Mouse (Mus musculus) thymus, postnatal 10 days (tissue): ENCODE results near the gene Ddx31.
A peak's percentile ranks its signal among the peaks of the same experiment; 100 is the strongest.

Source experiments
- DNase-seq, 2 experiments: peaks; one replicate each; pipeline ENCODE4 v3.0.0; 2021; ENCODE audit warnings: low spot score in 2 of 2

Ddx31 gene

DNA sequence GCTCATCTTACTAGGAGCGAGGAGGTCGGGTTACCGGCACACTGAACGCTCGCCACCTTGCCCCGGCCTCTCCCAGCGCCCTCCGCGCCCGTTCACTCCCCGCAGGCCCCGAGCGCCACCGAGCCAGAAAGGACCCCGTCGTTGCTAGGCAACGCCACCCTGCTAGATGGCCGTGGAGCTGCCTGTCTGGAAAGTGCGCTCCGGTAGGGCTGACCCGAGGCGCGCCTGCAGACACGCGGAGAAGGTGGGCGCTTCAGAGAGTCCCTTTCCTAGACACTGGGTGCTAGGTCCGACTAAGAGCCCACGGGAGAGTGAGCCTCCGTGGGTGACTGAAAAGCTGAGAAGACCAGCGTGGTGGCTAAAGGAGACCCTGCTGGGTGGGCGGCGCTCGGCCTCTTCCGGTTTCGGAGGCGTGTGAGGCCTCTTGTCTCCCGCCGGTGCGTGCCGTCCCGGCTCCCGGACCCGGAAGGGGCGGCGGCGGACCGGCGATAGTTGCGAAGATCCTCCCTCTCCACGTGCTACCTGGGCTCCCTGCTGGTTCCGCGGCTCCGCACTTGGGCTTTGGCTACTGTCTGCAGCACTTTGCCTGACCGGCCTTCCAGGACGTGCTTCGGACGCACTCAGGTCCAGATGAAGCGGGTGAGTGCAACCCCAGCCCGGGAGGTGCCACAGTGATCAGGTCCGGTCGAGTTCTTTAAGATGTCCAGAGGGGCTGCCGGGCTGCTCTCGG, at the start of gene Ddx31, which contains the start of gene Gtf3c4:
Ddx31 (plus strand) TSS at position 185 of the 730 bp plus-strand sequence.
Gtf3c4 (minus strand) TSS at position 139 of the 730 bp plus-strand sequence.
- peak; percentile 93 to 95 for DNase-seq

DNA sequence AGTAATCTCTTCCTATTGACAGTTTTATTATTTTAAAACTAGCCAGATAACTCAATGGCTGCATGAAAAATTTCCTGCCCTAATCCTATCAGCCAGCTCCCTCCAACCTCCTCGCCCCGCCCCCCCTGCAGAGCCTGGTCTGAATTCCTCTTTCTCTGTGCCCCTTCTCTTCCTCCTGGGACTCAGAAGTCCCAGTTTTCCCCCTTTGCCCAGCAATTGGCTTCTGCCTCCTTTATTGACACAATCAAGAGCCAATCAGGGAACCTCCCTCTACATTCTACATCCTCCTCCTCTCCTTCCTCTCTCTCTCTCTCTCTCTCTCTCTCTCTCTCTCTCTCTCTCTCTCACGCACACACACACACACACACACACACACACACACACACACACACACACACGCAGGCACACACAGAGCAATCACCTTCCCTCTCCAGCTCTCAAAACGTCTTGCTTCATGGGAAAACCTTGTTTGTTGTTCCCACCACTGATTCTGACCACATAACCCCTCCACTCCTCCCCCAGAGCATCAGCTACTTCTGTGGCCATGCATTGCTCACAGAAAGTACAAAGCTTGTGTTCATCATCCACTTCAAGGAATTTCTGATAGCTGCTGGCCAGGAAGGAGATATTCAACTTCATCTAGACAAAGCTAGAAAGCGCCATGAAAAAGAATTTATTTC, 47.1 kb upstream of the Ddx31 start:
- DNase-seq, result no peak

DNA sequence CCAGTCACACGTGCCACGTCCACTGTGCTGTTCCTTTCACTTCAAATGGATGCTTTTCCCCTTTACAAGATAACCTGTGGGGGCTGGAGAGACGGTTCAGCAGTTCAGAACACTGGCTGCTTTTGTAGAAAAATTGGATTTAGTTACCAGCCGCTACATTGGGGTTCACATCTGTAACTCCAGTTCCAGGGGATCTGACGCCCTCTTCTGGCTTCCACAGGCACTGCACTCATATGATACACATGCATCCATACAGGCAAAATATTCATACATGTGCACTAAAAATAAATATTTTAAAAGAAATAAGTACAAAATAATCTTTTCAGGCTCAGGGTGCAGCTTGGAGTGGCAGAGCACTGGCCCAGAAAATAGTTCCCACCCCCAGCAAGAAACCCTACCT, 45.6 kb upstream of the Ddx31 start:
- DNase-seq, result no peak

DNA sequence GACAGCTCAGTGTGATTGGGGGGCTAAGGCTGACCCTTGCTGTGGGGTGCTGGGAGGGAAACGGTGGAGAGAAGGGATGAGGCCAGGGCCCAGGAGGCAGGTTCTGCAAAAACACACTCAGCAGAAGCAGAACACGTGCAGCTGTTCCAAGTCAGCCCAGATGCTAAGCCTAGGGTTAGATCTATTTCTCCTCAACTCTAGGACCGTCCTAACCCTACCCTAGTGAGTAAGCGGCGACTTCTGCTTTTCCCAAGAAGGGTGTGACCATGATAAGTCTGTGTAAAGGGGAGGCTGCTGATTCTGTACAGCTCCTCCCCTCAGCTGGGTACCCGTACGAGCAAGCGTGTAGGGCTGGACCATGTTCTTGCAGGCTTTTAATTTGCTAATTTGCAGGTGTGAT, 43.9 kb upstream of the Ddx31 start:
- DNase-seq, result no peak

DNA sequence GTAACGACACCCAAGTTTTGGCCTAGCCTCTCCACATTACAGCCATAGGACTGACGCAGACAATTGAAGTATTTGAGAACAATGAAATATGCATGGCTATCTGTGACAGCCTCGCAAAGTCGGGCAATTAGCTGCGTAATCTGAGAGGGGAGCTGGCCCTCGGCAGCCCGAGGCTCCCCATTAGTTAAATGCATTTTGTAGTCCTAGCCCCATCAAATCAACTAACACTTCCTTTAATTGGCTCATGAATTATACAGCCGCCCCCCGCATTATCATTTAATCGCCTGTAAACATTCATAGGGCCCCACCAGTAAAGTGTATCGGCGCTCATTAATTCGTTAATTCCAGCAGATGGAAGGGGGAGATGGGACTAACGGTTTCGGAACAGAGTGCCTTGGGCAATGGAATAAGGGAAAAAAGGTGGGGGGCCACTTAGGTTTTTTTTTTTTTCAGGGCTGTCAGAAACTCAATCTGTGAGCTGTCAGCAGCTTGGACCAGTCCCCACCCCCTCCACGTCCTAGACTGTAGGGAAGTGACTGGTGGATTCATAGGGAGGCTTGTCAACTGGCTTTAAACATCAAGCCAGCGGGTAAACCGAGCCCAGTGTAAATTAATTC, 42.6 kb upstream of the Ddx31 start:
- DNase-seq, result no peak

DNA sequence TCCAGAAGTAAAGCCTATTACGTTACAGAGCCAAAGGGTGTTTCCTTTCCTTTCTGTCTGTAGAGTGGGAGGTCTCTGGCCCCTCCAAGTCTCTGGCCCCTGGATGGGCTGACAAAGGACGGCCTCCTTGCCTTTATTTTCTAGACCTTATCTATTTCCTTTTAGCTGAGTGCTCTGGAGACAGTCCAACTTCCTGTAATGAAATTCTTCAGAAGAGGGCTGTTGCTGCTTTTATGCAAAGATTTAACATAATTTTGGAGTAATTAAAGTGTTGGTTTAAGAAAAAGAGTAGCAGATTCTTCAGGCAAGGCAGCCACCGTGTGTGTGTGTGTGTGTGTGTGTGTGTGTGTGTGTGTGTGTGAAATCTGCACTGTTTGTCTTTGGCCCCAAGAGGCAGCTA, 41.8 kb upstream of the Ddx31 start:
- DNase-seq, result no peak

DNA sequence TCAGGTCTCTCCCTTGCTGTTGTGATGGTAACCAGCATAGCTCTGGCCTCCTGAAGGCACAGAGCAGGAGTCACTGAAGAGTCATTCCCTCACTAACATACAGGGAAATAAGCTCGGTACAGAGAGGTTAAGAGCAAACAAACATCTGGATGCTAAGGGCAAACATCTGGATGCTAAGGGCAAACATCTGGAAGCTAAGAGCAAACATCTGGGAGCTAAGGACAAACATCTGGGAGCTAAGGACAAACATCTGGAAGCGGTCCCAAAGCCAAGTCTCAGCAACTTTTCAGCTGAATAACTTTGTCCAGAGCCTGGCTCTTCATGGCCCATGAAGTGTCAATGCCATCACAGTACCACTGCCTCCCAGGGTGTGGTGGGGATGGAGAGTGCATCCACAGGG, 40.6 kb upstream of the Ddx31 start:
- no peak for DNase-seq

DNA sequence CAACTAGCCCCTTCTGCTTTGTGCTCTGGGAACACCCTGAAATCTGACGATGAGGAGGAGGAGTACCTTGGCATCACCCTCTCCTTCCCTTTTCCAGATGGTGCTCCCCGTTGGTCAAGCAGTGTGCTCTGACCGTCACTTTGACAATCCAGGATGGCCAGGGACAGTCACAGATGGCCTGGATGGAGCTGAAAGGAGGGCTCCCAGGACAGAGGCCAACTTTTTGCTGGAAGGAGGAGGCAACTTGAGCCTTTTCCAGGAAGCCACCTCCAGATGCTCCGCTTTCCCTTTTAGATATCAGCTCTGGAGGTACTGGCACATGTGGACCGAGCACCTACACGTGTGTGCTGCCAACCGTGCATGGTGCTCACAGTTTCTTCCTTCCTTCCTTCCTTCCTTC, 36.8 kb upstream of the Ddx31 start:
- no peak for DNase-seq

DNA sequence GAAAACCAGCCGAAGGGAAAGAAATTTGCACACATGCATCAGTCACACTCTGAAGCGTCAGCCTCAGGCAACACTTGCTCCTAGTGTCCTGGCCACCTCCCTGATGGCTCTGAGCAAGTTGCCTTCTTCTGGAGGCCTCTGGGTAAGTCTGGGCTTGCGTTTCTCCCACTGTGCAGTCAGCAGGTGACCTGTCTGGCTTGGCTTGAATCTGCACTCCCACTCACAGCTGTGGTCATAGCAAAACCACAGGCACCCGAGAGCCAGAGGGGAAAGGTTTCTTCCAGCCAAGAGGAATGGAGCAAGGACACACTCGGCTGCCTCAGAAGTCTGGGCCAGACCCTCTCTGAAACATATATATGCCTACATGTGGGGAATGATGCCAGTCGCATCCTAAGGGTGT, 31.4 kb upstream of the Ddx31 start:
- DNase-seq, result no peak

DNA sequence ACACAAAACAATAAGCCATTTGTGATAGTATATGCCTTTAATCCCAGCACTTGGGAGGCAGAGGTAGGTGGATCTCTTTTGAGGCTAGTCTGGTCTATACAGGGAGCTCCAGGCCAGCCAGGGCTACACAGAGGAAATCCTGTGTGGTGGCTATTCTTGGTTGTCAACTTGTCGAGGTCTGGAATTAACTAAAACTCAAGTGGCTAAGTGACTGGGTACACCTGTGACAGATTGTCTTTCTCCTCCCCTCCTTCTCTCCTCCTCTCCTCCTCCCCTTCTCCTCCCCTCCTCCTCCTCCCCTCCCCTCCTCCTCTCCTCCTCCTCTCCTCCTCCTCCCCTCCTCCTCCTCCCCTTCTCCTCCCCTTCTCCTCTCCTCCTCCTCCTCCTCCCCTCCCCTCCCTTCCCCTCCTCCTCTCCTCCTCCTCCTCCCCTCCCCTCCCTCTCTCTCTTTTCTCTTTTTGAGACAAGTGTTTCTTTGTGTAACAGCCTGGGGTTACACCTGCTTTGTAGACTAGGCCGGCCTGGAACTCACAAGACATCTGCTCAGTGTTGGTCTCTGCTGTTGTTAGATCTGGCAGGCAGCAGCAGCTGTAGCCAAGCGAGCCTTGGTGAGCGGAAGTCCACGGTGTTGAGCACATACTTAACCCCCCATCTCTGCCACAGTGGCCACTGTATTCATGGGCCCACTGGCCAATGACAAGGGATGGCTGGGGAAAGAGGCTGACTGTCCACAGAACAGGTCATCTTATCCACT, 29.8 kb upstream of the Ddx31 start:
- DNase-seq, result peak in 1 of 2 experiments; percentile 12

DNA sequence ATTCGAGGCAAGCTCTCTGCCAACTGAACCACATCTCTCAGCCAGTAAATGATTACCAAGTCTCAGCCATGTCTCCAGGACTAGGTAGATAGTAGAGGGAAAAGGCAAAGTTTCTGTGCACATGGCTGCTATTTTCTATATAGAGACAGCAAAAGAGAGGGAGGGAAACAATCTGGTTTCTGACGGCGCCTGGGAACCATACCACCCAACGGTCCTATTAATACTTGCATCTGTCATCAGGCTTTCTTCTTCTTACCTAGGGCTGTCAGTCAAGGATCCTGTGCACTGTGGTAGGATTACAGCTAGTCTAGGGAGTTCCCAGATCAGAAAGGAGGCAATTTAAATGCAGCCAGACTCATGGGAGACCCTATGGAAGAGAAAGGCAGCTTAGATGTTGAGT, 21.3 kb upstream of the Ddx31 start:
- no peak for DNase-seq

DNA sequence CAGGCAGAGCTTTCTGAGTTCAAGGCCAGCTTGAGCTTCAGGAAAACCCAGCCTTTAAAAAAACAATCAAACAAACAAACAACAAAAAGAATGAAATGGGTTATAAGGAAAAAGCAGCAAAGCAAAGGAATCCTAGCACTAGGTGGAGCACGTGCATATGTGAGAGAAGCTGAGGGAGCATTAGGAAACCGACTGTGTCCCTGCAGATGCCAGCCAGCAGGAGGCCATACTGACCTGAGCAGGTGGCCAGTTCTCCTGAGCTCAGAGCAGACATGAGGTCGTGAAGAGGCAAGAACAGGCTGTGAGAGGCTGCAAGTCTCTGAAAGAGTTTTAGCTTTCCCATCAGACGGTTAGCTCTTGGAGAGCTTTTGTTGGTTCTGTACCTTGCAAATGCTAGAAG, 10.9 kb upstream of the Ddx31 start:
- no peak for DNase-seq

DNA sequence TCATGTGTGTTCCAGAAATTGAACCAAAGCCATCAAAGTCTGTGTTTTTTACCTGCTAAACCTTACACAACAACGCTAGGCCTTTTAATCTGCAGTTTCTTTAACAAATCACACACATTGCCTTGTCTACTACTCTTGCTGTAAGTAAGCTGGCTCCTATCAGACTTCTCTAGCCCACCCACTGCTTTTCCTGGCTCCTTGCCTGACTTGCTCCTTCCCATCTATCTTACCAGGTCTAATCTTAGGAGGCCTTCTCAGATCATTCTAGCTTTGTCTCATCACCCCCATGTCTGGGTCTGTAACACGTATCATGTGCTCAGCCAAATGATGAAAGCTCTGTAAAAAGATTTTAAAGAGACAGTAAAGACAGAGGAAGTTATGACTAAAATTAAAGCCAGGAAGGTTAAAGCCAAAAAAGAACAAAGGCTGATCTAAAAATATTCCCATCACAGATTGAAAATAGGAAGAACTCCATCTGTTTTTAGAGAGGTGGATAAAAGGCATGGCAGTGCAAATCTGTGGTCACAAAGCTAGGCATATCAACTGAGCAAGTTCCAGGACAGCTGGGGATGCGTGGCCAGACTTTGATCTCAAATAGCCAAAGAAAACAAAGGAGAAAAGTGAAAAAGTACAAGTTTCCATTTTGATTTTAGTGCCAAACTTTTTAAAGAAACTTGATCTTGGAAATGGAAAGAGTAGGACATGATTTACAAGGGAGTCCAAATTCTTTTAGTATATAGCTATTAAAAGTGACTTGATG, 3.8 kb upstream of the Ddx31 start:
- no peak for DNase-seq

DNA sequence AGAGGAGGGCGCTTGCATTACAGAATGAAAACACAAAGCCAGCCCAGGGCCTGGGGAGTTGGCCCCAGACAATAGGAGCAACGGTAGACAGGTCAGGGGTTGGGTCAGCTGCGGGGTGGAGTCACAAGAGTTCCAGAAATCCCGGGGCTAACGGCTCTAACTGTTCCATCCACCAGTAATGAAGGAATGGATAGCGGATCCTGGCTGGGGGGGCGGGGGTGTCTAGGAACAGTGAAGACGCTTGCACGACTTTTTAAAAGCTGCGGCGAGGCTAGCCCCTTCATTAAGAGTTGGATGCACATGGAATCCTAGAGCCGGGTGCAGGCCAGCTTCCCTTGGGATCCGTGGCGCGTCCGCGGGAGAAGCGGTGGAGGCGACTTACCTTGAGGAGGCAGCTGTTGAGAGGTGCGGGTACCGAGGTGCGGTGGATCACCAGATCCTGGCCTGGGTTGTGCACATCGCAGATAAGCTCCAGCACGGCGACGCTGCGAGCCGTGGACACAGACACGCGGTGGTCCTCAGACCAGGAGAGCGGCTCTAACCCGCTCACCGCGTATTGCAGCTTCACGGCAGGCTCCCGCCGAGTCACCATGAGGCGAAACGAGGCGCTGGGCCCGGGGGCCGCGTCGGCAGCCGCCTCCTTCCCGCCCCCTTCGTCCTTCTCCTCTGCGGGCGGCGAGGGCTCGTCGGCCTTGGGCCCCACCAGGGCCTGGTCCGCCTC, 545 bp upstream of the Ddx31 start:
- DNase-seq, result peak in 1 of 2 experiments; percentile 33

DNA sequence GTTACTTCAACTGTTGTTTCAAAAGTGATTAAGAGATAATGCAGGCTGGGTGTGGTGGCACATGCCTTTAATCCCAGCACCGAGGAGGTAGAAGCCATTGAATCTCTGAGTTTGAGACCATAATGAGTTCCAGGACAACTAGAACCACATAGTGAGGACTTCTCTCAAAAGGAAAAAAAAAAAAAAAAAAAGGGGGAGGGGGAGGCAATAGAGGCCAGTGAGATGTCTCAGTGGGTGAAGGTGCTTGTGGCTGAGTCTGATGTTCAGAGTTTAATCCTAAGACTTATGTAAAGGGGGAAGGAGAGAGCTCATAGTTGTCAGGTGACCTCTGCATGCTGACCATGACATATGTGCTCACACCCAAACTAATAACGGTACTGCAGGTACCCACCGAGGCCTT, 1.8 kb downstream of the Ddx31 start:
- DNase-seq, result no peak

DNA sequence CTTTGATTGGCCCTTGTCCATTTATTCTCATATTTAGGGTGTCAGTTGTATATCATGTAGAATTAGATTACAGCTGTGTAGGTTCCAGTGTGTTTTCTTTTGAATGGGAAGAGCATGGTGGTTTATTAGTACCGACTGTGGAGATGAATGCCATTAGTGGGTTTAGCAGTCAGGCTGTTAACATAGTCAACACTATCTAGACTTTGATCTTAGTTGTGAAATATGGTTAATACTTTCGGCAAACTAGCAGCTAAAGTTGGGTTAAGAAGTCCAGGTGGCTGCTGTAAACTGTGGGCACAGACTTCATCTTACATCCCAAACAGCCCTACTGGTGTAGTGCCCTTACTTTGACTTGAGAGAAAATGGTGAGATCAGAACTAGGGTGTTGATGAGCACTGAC, 8.7 kb downstream of the Ddx31 start:
- DNase-seq, result no peak

DNA sequence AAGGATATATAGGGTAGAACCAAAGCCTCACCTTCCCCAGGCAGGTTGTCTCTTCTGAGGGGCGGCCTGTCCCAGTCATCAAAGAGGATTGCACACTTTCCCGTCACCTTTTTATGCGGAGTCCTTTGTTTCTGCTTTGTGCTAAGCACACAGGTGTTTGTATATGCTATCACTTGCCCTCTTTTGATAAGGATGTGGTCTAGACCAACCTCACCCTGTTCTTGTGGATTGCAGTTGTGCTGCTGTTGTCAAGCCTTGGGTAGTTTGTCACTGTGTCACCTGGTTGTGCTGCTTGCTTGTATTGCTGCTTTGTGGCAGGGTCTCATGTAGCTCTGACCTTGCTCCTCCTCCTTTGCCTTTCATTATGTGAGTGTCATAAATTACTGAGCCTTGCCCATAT, 12.4 kb downstream of the Ddx31 start:
- no peak for DNase-seq

DNA sequence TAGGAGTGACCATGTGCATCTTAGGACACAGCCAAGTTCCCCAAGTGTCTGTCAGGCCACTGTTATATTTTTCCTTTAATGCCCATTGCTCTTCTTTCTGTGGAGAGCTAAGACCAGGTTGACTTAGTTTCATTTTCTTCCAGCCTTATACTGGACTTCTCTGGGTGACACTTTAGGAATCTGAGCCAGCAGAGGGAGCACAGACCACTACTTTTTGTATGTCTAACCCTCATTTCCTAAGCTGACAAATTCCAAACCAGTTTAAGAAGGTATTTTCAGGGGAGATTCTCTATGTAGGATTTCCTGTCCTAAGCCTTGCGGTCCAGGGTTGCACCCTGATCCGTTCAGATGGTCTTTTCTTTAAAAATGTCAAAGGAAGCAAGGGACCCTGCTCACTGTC, 15.6 kb downstream of the Ddx31 start:
- DNase-seq, result no peak

DNA sequence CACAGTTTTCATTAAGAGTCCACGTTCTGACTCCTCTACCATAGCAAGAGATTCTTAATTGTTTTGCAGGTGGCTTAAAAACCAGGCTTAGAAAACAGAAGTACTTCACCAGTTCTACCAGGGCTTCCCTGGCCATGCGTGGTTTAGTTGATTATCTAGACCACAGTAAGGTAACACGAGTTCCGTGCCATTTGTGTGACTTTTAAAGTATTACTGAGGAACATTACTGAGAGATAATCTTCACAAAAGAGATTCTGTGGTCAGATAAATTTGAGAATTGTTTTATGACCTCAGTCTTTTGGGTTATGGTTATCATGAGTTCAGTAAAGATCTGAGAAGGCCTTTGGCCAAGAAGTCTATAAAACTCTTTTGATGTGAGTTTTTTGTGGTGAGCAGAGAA, 19.1 kb downstream of the Ddx31 start:
- no peak for DNase-seq

DNA sequence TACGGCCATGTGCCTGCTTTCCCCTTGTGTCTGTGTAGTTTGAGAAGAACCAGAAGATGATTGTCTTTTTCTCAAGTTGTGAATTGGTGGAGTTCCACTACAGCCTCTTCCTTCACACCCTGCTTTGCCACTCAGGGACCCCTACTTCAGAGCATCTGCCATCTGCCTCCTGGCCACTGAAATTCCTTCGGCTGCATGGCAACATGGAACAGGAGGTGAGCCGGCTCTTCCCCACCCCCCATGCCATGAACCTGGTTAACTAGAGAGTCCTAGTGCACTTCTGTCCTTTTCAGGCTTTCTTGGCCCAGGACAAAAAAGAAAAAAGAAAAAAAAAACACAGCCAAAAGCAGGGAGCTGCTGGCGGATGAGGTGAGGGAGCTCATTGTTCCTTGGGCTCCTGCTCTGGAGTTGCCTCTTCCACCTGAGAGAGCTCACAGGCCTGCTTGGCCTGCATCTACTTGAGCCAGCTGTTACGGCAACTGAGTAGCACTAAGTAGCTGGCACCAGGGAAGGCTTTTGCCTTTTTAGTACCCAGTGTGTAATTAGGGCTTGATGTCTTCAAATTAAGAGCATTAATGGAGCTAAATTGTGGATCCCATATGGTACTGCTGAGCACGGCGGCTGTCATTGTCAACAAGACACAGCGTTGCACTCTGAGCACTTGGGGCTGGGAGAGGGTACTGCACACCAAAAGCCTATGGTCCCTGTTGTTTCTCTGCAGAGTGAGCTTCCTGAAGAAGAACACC, 20.6 kb downstream of the Ddx31 start:
- DNase-seq, result no peak
